Comparison of ENCODE assay signal across 8 mouse cellular contexts in genomic region chr13:75706882-75707816, GRCm38 (mm10). TPM values are rescaled to one million over a fixed set of nuclear protein-coding genes. Genes with fewer than 3 reads are reported as not detected.
DNase-seq lines count a peak whose midpoint lies in the region; ATAC-seq and TF ChIP-seq lines count a peak whose summit lies in the region.

No protein-coding gene starts in this region.

- peak overlapping the region; percentile 20; the same call in 1 of the 2 replicates for H3K27ac ChIP-seq in cortical plate, adult 2 months (ENCODE audit: insufficient read depth, low read length)

- TF ChIP-seq CTCF in cortical plate, adult 2 months (IDR thresholded peaks at IDR 0.05; ENCODE audit: extremely low read depth, insufficient read depth, low read length) = no peak

- H3K4me1 ChIP-seq in cortical plate, adult 2 months (ENCODE audit: control insufficient read depth, insufficient read depth, low read length) = peaks cover 7% of the 10 kb centered on the region

- DNase-seq in gastrocnemius, adult 8-10 months (ENCODE audit: low spot score in 2 of 2) = peak; percentile 92 to 93
- peak; percentile 58 for DNase-seq in hindlimb bud, embryonic 11.5 days (ENCODE audit: extremely low spot score, low read depth, low spot score)
- DNase-seq in left cerebral cortex, adult 8-10 months (ENCODE audit: low spot score in 2 of 2) = peak; percentile 68 to 89
- peak; percentile 85 for DNase-seq in right cerebral cortex, postnatal 14 days
- peak; percentile 73 to 90 for DNase-seq in urinary bladder, postnatal 36 days (ENCODE audit: low spot score in 2 of 2)

- H3K4me3 ChIP-seq in cortical plate, adult 2 months (ENCODE audit: insufficient read depth, low read length) = peak overlapping the region; percentile 62

- TF ChIP-seq POLR2A in cortical plate, adult 2 months (IDR thresholded peaks at IDR 0.05; ENCODE audit: extremely low read depth, insufficient read depth, low read length) = peak; percentile 77

- ATAC-seq in activated CD4-positive, CD25-positive, alpha-beta regulatory T cell, adult 4 months = peak; percentile 90
- peak; percentile 83 for ATAC-seq in megakaryocyte progenitor cell, adult 5-6 weeks (replicated peaks; ENCODE audit: poor library complexity)

RNA-seq across cellular contexts. Expression of gene Ell2, which starts 0.6 kb away (rescaled TPM):
- polyA plus RNA-seq in activated CD4-positive, CD25-positive, alpha-beta regulatory T cell, adult 4 months (2017; shearing (Covaris generic)) = 1 to 10 TPM; 3.1 to 4.5 TPM
- polyA plus RNA-seq in cortical plate, adult 2 months (2012; rRNA removed) = 20.5 and 21.2 TPM in 2 replicates
- total RNA-seq in gastrocnemius, adult 8-10 months (2022) = 10 to 100 TPM; 20.7 to 50.6 (median 28.9) TPM
- total RNA-seq in left cerebral cortex, adult 8-10 months (2022) = 10 to 100 TPM; 41.9 to 54.0 (median 49.3) TPM
- total RNA-seq in megakaryocyte progenitor cell, adult 5-6 weeks (2015) = 10.6 and 13.6 TPM in 2 replicates
- 6.8 and 11.8 TPM in 2 replicates for total RNA-seq in megakaryocyte progenitor cell, adult 5-6 weeks (2017)

Comparison
In these comparisons a context has a peak if more than half of its experiments do, and no peak if none do; other contexts are left out.
1. Peak in every context shown above with its lines: DNase-seq, ATAC-seq, H3K4me3 ChIP-seq and H3K27ac ChIP-seq.